Mouse (Mus musculus) heart, postnatal 0 days (tissue): Measurements from ENCODE around the gene Cdkal1.

Experiments
- CTCF ChIP-seq: IDR thresholded peaks from 2 replicates; pipeline ENCODE4 v1.5.1; 2016; ENCODE audit warnings: antibody characterized with exemption, control low read depth, low read depth
- EP300 ChIP-seq: IDR thresholded peaks from 2 replicates; pipeline ENCODE4 v1.6.1; 2016; ENCODE audit warnings: antibody characterized with exemption, low read depth

GRCm38 (mm10) chr13:29864331-29864730 is 8.9 kb upstream of the Cdkal1 start:
- TF ChIP-seq CTCF (no peak), EP300 (no peak)
